18 mouse cellular contexts compared by ENCODE assay signal in genomic region chr6:77838653-77839052, GRCm38 (mm10).
DNase-seq lines count a peak whose midpoint lies in the region; ATAC-seq and TF ChIP-seq lines count a peak whose summit lies in the region.
"Had no signal": no experiment of that assay in that cellular context is flagged by ENCODE, and none has a peak within 500 bp of the region (broad histone marks: within the 10 kb centered on the region; RNA-seq: fewer than 3 reads in every experiment).

No protein-coding gene starts in this region.

- H3K27ac ChIP-seq in forebrain, embryonic 12.5 days, result no peak overlapping the region
- no peak overlapping the region for H3K27ac ChIP-seq in forebrain, embryonic 10.5 days
- H3K27ac ChIP-seq in midbrain, postnatal 0 days (ENCODE audit: low read depth, low read length), result no peak overlapping the region
- no peak overlapping the region for H3K27ac ChIP-seq in midbrain, embryonic 15.5 days
- no peak overlapping the region for H3K27ac ChIP-seq in forebrain, embryonic 16.5 days (ENCODE audit: low read length)
- no peak overlapping the region for H3K27ac ChIP-seq in neural tube, embryonic 15.5 days (replicated peaks)
- H3K27ac ChIP-seq in kidney, embryonic 15.5 days, result no peak overlapping the region
- H3K27ac ChIP-seq: heart, embryonic 10.5 days; limb, embryonic 12.5 days; liver, embryonic 14.5 days; neural tube, embryonic 12.5 days; stomach, postnatal 0 days had no signal

- no peak for TF ChIP-seq CTCF in midbrain, postnatal 0 days (IDR thresholded peaks at IDR 0.05)

- no peak overlapping the region for H3K4me2 ChIP-seq in forebrain, embryonic 12.5 days
- no peak overlapping the region for H3K4me2 ChIP-seq in midbrain, postnatal 0 days (ENCODE audit: low read depth, low read length, poor library complexity, severe bottlenecking)
- H3K4me2 ChIP-seq in midbrain, embryonic 15.5 days, result no peak overlapping the region
- H3K4me2 ChIP-seq in forebrain, embryonic 16.5 days (ENCODE audit: low read length), result no peak overlapping the region
- no peak overlapping the region for H3K4me2 ChIP-seq in neural tube, embryonic 15.5 days
- H3K4me2 ChIP-seq in kidney, embryonic 15.5 days, result no peak overlapping the region
- H3K4me2 ChIP-seq: limb, embryonic 12.5 days; neural tube, embryonic 12.5 days had no signal

- no peaks in the 10 kb centered on the region for H3K9me3 ChIP-seq in forebrain, embryonic 12.5 days
- H3K9me3 ChIP-seq in forebrain, embryonic 10.5 days, result no peaks in the 10 kb centered on the region
- H3K9me3 ChIP-seq in midbrain, postnatal 0 days (ENCODE audit: low read length), result no peaks in the 10 kb centered on the region
- no peaks in the 10 kb centered on the region for H3K9me3 ChIP-seq in midbrain, embryonic 15.5 days
- H3K9me3 ChIP-seq in forebrain, embryonic 16.5 days (ENCODE audit: control insufficient read depth, low read length), result no peaks in the 10 kb centered on the region
- no peaks in the 10 kb centered on the region for H3K9me3 ChIP-seq in neural tube, embryonic 15.5 days (replicated peaks)
- H3K9me3 ChIP-seq in kidney, embryonic 15.5 days (replicated peaks), result no peaks in the 10 kb centered on the region
- H3K9me3 ChIP-seq: heart, embryonic 10.5 days; limb, embryonic 12.5 days; neural tube, embryonic 12.5 days had no signal

- H3K9ac ChIP-seq in forebrain, embryonic 12.5 days, result no peak overlapping the region
- no peak overlapping the region for H3K9ac ChIP-seq in midbrain, postnatal 0 days (replicated peaks; ENCODE audit: low read length, poor library complexity, severe bottlenecking)
- no peak overlapping the region for H3K9ac ChIP-seq in midbrain, embryonic 15.5 days
- H3K9ac ChIP-seq in forebrain, embryonic 16.5 days (replicated peaks; ENCODE audit: low read depth, low read length), result no peak overlapping the region
- H3K9ac ChIP-seq in neural tube, embryonic 15.5 days (replicated peaks), result no peak overlapping the region
- H3K9ac ChIP-seq in kidney, embryonic 15.5 days, result no peak overlapping the region
- H3K9ac ChIP-seq: limb, embryonic 12.5 days; liver, embryonic 14.5 days; neural tube, embryonic 12.5 days had no signal

- no peaks in the 10 kb centered on the region for H3K36me3 ChIP-seq in forebrain, embryonic 12.5 days (replicated peaks)
- no peaks in the 10 kb centered on the region for H3K36me3 ChIP-seq in forebrain, embryonic 10.5 days (replicated peaks)
- H3K36me3 ChIP-seq in midbrain, postnatal 0 days (ENCODE audit: insufficient read depth, low read length), result no peaks in the 10 kb centered on the region
- no peaks in the 10 kb centered on the region for H3K36me3 ChIP-seq in midbrain, embryonic 15.5 days (replicated peaks)
- H3K36me3 ChIP-seq in forebrain, embryonic 16.5 days (ENCODE audit: control insufficient read depth, insufficient read depth), result no peaks in the 10 kb centered on the region
- H3K36me3 ChIP-seq in neural tube, embryonic 15.5 days, result no peaks in the 10 kb centered on the region
- no peaks in the 10 kb centered on the region for H3K36me3 ChIP-seq in kidney, embryonic 15.5 days
- H3K36me3 ChIP-seq: heart, embryonic 10.5 days; limb, embryonic 12.5 days; neural tube, embryonic 12.5 days had no signal

- no peak overlapping the region for H3K4me3 ChIP-seq in forebrain, embryonic 12.5 days (replicated peaks)
- H3K4me3 ChIP-seq in forebrain, embryonic 10.5 days, result no peak overlapping the region
- H3K4me3 ChIP-seq in midbrain, postnatal 0 days (ENCODE audit: low read depth, low read length), result no peak overlapping the region
- H3K4me3 ChIP-seq in midbrain, embryonic 15.5 days, result no peak overlapping the region
- H3K4me3 ChIP-seq in forebrain, embryonic 16.5 days (replicated peaks; ENCODE audit: low read length), result no peak overlapping the region
- no peak overlapping the region for H3K4me3 ChIP-seq in neural tube, embryonic 15.5 days (replicated peaks)
- H3K4me3 ChIP-seq in kidney, embryonic 15.5 days (replicated peaks), result no peak overlapping the region
- H3K4me3 ChIP-seq: heart, embryonic 10.5 days; limb, embryonic 12.5 days; neural tube, embryonic 12.5 days had no signal

- no peaks in the 10 kb centered on the region for H3K27me3 ChIP-seq in forebrain, embryonic 12.5 days
- no peaks in the 10 kb centered on the region for H3K27me3 ChIP-seq in forebrain, embryonic 10.5 days (ENCODE audit: poor library complexity, severe bottlenecking)
- H3K27me3 ChIP-seq in midbrain, postnatal 0 days (ENCODE audit: insufficient read depth, low read length), result no peaks in the 10 kb centered on the region
- no peaks in the 10 kb centered on the region for H3K27me3 ChIP-seq in midbrain, embryonic 15.5 days (replicated peaks)
- no peaks in the 10 kb centered on the region for H3K27me3 ChIP-seq in forebrain, embryonic 16.5 days (replicated peaks; ENCODE audit: control insufficient read depth, insufficient read depth, low read length)
- no peaks in the 10 kb centered on the region for H3K27me3 ChIP-seq in neural tube, embryonic 15.5 days (replicated peaks)
- no peaks in the 10 kb centered on the region for H3K27me3 ChIP-seq in kidney, embryonic 15.5 days
- H3K27me3 ChIP-seq: limb, embryonic 12.5 days; neural tube, embryonic 12.5 days; Patski had no signal

- H3K4me1 ChIP-seq in forebrain, embryonic 12.5 days, result peaks cover 4% of the 10 kb centered on the region; the same call in 1 of the 2 replicates
- no peaks in the 10 kb centered on the region for H3K4me1 ChIP-seq in forebrain, embryonic 10.5 days
- no peaks in the 10 kb centered on the region for H3K4me1 ChIP-seq in midbrain, postnatal 0 days (ENCODE audit: insufficient read depth, low read length)
- H3K4me1 ChIP-seq in midbrain, embryonic 15.5 days, result 0 out of 2 replicates have a peak, but pooled peaks cover 2% of the 10 kb centered on the region
- no peaks in the 10 kb centered on the region for H3K4me1 ChIP-seq in forebrain, embryonic 16.5 days (replicated peaks; ENCODE audit: control insufficient read depth, insufficient read depth, low read length)
- H3K4me1 ChIP-seq in neural tube, embryonic 15.5 days, result no peaks in the 10 kb centered on the region
- no peaks in the 10 kb centered on the region for H3K4me1 ChIP-seq in kidney, embryonic 15.5 days
- H3K4me1 ChIP-seq: heart, embryonic 10.5 days; limb, embryonic 12.5 days; neural tube, embryonic 12.5 days had no signal

- ATAC-seq in forebrain, embryonic 12.5 days (ENCODE audit: low FRiP score), result 0 out of 2 replicates have a peak, but pooled peaks have one; percentile 40
- ATAC-seq in midbrain, postnatal 0 days (ENCODE audit: low FRiP score), result no peak
- ATAC-seq in midbrain, embryonic 15.5 days (replicated peaks), result no peak
- peak; percentile 93 for ATAC-seq in forebrain, embryonic 16.5 days
- ATAC-seq in neural tube, embryonic 15.5 days (ENCODE audit: low FRiP score), result peak; percentile 74; the same call in 1 of the 2 replicates
- no peak for ATAC-seq in kidney, embryonic 15.5 days (replicated peaks; ENCODE audit: low FRiP score)
- ATAC-seq: Patski had no signal

- DNase-seq in forebrain, embryonic 10.5 days (ENCODE audit: extremely low spot score, low spot score), result no peak
- DNase-seq in midbrain, postnatal 0 days (ENCODE audit: low spot score), result peak; percentile 41
- no peak for DNase-seq in embryo, embryonic 10 days (ENCODE audit: low spot score)
- DNase-seq: adrenal gland, postnatal 25 days; gastrocnemius, postnatal 25 days; right cerebral cortex, postnatal 25 days; thymus, postnatal 25 days had no signal

Comparison
In these comparisons a context has a peak if more than half of its experiments do, and no peak if none do; other contexts are left out.
1. ATAC-seq: peak in forebrain, embryonic 12.5 days (single experiment), forebrain, embryonic 16.5 days (single experiment) and neural tube, embryonic 15.5 days (single experiment); none in midbrain, postnatal 0 days (single experiment), midbrain, embryonic 15.5 days (single experiment) and kidney, embryonic 15.5 days (single experiment).